Mouse (Mus musculus) stomach, adult 2 months (tissue): Measurements from ENCODE around the gene Gm12886. TPM values are rescaled to one million over a fixed set of nuclear protein-coding genes. Genes with fewer than 3 reads are reported as not detected.

Source experiments
- polyA plus RNA-seq: library from polyadenylated mRNA; depleted of rRNA; stranded (reverse); fragments of >200 nt; gene quantifications from 2 replicates; pipeline ENCODE4 v1.2.3, GENCODE M21; 2012; rRNA removed

Gene Gm12886
- polyA plus RNA-seq, result not detected in 2 replicates

DNA sequence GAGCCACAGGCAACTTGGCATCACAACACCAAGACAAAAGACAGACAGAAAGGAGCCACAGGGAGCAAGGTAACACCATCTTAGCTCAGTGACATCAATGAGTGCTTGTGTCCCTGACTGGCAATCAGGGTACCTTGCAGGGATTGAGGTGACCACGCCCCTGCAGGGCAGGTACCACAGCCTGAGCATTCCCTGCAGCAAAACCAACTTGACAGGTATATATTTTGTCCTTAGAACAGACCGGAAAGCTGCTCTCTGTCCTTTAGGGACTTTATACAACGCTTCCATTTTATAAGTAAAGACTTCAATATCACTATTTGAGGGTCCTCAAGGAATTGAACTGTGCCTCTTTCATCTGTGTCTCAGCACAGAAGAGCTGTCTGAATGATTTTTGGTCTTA, at the start of gene Gm12886:
TSS of gene Gm12886 (minus strand) at position 101 of the 400 bp plus-strand sequence.

Other genes with a start within 250 kb of the Gm12886 start
- 0.18 and 0.37 TPM in 2 replicates for gene Rlf, start 208.0 kb downstream of the Gm12886 start, polyA plus RNA-seq
- 1.5 and 2.8 TPM in 2 replicates for gene Gm12888, start 98.2 kb downstream of the Gm12886 start, polyA plus RNA-seq
- not detected in 2 replicates for gene Gm12887, start 199.0 kb upstream of the Gm12886 start, polyA plus RNA-seq